Mouse (Mus musculus) thymus, postnatal 14 days (tissue): Measurements from ENCODE around the gene Cwc27.

Experiments
- DNase-seq: peaks from one replicate; pipeline ENCODE4 v3.0.0; 2021

Cwc27 gene

GRCm38 (mm10) chr13:104608516-104608915 is 208.4 kb downstream of the Cwc27 start:
- no peak for DNase-seq

GRCm38 (mm10) chr13:104606786-104607580 is 210.0 kb downstream of the Cwc27 start:
- peak; percentile 62 for DNase-seq

GRCm38 (mm10) chr13:104605111-104605510 is 211.8 kb downstream of the Cwc27 start:
- DNase-seq = no peak

- no peak for DNase-seq
These were observed 214.7 kb downstream of the Cwc27 start for GRCm38 (mm10) chr13:104602197-104602596.

GRCm38 (mm10) chr13:104601783-104602182 is 215.2 kb downstream of the Cwc27 start:
- no peak for DNase-seq

- DNase-seq = no peak
These were observed 220.7 kb downstream of the Cwc27 start for GRCm38 (mm10) chr13:104596199-104596598.

GRCm38 (mm10) chr13:104594820-104595351 is 222.1 kb downstream of the Cwc27 start:
- no peak for DNase-seq

GRCm38 (mm10) chr13:104590931-104591330 is 226.0 kb downstream of the Cwc27 start:
- no peak for DNase-seq

- DNase-seq = no peak
These were observed 226.8 kb downstream of the Cwc27 start for GRCm38 (mm10) chr13:104590097-104590607.

- no peak for DNase-seq
These were observed 228.6 kb downstream of the Cwc27 start for GRCm38 (mm10) chr13:104588383-104588782.
